Mouse (Mus musculus): Measurements from ENCODE around the gene Egfr. TPM values are rescaled to one million over a fixed set of nuclear protein-coding genes. Genes with fewer than 3 reads are reported as not detected.

The Egfr gene
- polyA plus RNA-seq, 1 experiment from 2014 or later, result 21.8 TPM

DNA sequence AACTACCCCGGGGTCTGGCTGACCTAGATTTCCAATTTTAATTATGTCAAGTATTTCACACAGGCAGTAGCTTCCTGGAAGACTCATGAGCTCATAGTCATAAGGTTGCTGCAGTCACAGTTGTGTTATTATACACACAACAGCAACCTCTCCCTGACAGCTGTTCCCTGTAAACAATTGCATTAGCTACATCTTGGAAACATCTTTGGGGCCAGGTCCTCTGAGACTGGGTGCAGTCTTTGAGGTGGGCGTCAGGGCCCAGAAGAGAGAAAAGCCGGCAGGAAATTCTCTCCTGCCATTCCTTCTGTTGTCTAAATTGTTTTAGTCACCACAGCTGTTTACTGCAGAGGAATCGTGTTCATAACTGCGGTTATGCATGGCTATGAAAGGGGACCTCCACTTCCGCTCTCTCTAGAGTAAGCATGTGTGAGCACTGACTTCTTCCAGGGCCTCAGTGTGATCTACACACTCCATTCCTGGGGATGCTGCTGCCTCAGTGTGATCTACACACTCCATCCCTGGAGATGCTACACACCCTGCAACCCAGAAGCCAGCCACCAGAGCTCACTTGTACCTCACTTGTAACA lies 69.8 kb downstream of the Egfr start:
- no peak overlapping the region for H3K9ac ChIP-seq (replicated peaks; ENCODE audit: low read depth, low read length)
- WGBS, result 79% methylated on average over 6 of the region's 6 CpGs
- 0 out of 2 replicates have a peak, but pooled peaks have one; percentile 25 for ATAC-seq (ENCODE audit: insufficient number of reproducible peaks, insufficient read depth, low FRiP score, low read depth)
- H3K36me3 ChIP-seq (ENCODE audit: control insufficient read depth, insufficient read depth, low read length), result no peaks in the 10 kb centered on the region
- H3K27ac ChIP-seq (ENCODE audit: low read length), result no peak overlapping the region; the same call in 1 of the 2 replicates
- 0 out of 2 replicates have a peak, but pooled peaks cover 3% of the 10 kb centered on the region for H3K4me1 ChIP-seq (ENCODE audit: control insufficient read depth, insufficient read depth, low read length)
- H3K4me2 ChIP-seq (replicated peaks; ENCODE audit: low read depth, low read length), result no peak overlapping the region
- no peak overlapping the region for H3K4me3 ChIP-seq (ENCODE audit: low read depth, low read length)
- H3K9me3 ChIP-seq (ENCODE audit: control insufficient read depth, low read depth, low read length), result no peaks in the 10 kb centered on the region
- no peaks in the 10 kb centered on the region for H3K27me3 ChIP-seq (ENCODE audit: control insufficient read depth, insufficient read depth, low read length)

DNA sequence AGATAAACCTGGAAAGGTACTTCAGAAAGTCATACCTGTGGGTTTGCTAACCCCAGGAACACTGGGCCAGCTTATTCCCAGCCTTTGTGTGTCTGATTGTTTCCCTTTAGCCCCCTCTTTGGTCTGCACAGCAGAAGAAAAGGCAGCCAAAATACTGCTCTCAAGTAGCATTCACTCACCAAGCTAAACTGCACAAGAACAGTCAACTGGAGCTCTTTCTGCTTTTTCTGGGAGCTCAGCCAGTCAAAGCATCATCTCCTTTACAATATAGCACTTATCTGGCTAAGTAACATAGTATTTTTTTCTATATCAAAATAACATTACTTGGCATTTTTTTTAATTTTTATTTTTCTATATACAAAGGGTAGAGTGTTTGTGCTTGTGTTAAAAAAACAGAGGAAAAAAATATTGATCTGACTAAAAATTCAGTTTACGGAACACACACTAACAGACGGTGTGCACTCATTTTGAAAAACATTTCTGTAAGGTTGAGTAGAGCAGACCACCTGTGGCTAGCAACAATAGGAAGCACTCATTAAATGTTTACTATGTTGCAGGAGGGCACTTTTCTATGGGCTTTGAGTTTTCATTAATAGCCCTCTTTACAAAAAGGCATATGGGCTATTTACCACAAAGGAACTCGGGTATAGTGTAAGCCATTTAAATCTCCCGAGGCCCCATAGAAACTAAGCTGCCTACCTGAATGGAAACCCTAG lies 72.0 kb downstream of the Egfr start:
- 0 out of 2 replicates have a peak overlapping the region, but pooled peaks have one; percentile 12 for H3K27ac ChIP-seq (ENCODE audit: low read length)
- no peaks in the 10 kb centered on the region for H3K36me3 ChIP-seq (ENCODE audit: control insufficient read depth, insufficient read depth, low read length)
- no peak overlapping the region for H3K4me3 ChIP-seq (ENCODE audit: low read depth, low read length)
- 80% methylated on average over 4 of the region's 4 CpGs for WGBS
- no peak overlapping the region for H3K9ac ChIP-seq (replicated peaks; ENCODE audit: low read depth, low read length)
- H3K27me3 ChIP-seq (ENCODE audit: control insufficient read depth, insufficient read depth, low read length), result no peaks in the 10 kb centered on the region
- 0 out of 2 replicates have a peak, but pooled peaks cover 2% of the 10 kb centered on the region for H3K4me1 ChIP-seq (ENCODE audit: control insufficient read depth, insufficient read depth, low read length)
- no peaks in the 10 kb centered on the region for H3K9me3 ChIP-seq (ENCODE audit: control insufficient read depth, low read depth, low read length)
- no peak for ATAC-seq (ENCODE audit: insufficient number of reproducible peaks, insufficient read depth, low FRiP score, low read depth)
- no peak overlapping the region for H3K4me2 ChIP-seq (replicated peaks; ENCODE audit: low read depth, low read length)

DNA sequence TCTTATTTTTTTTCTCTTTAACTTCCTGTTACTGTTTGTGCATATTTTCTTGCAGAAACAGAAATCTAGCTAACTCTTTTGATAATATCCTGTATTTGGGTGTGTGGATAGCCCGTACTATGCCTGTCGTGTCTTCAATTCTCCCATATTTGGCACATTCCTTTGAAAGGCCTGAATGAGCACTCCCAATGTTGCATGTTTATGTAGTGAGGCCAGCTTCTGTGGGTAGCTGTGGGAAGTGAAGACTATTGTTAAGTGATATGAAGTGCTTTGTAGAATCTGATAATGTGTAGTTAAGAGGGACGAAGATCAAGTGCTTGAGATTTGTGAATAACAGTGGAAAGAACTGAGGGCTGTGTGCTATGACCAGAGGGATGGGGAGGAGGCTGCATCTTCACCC lies 77.5 kb downstream of the Egfr start:
- H3K36me3 ChIP-seq (ENCODE audit: control insufficient read depth, insufficient read depth, low read length), result no peaks in the 10 kb centered on the region
- no peaks in the 10 kb centered on the region for H3K27me3 ChIP-seq (ENCODE audit: control insufficient read depth, insufficient read depth, low read length)
- H3K4me1 ChIP-seq (ENCODE audit: control insufficient read depth, insufficient read depth, low read length), result peaks cover 12% of the 10 kb centered on the region
- no peak overlapping the region for H3K27ac ChIP-seq (ENCODE audit: low read length)
- H3K4me2 ChIP-seq (replicated peaks; ENCODE audit: low read depth, low read length), result no peak overlapping the region
- WGBS, result 73% methylated on average over 3 of the region's 3 CpGs
- H3K9ac ChIP-seq (replicated peaks; ENCODE audit: low read depth, low read length), result no peak overlapping the region
- ATAC-seq (ENCODE audit: insufficient number of reproducible peaks, insufficient read depth, low FRiP score, low read depth), result no peak
- no peaks in the 10 kb centered on the region for H3K9me3 ChIP-seq (ENCODE audit: control insufficient read depth, low read depth, low read length)
- H3K4me3 ChIP-seq (ENCODE audit: low read depth, low read length), result no peak overlapping the region

DNA sequence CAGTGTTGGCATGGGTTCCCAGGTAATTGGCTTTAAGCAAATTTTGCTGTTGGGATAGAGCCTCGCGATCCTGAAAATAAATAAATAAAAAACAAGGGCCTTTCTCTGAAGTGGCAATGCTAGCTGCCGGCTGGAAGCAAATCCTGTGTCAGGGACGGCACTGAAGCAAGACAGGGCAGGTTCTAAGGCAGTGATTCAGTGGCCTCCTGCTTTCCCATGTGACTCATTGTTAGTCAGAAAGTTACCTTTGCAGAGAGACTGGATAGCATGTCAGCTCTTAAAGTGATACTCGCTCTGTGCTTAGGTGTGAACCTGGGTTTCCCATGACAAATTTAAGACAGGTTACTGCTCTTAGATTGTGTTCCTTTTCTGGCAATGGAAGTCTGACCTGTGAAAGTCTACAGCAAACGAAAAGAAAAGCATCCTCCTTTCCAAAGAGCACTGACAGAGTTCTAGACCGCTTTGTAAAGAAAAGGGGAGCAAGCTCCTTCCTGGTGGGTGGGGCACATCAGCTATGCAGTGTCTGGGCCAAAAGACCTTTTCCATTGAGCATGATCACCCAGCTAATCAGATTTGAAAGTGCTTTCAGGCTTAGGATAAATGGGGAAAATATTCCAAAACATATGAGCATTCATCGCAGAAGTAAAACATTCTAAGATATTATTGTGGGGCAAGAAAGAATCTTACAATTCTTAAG lies 78.7 kb downstream of the Egfr start:
- Histone ChIP-seq H3K36me3 (ENCODE audit: control insufficient read depth, insufficient read depth, low read length) (no peaks in the 10 kb centered on the region), H3K4me3 (ENCODE audit: low read depth, low read length) (no peak overlapping the region), H3K27ac (ENCODE audit: low read length) (peak overlapping the region; percentile 33; the same call in 1 of the 2 replicates), H3K9me3 (ENCODE audit: control insufficient read depth, low read depth, low read length) (no peaks in the 10 kb centered on the region), H3K4me1 (ENCODE audit: control insufficient read depth, insufficient read depth, low read length) (peaks cover 12% of the 10 kb centered on the region), H3K9ac (replicated peaks; ENCODE audit: low read depth, low read length) (no peak overlapping the region), H3K27me3 (ENCODE audit: control insufficient read depth, insufficient read depth, low read length) (no peaks in the 10 kb centered on the region), H3K4me2 (replicated peaks; ENCODE audit: low read depth, low read length) (no peak overlapping the region)
- 59% methylated on average over 8 of the region's 8 CpGs for WGBS
- ATAC-seq (ENCODE audit: insufficient number of reproducible peaks, insufficient read depth, low FRiP score, low read depth), result peak; percentile 46; the same call in 1 of the 2 replicates

DNA sequence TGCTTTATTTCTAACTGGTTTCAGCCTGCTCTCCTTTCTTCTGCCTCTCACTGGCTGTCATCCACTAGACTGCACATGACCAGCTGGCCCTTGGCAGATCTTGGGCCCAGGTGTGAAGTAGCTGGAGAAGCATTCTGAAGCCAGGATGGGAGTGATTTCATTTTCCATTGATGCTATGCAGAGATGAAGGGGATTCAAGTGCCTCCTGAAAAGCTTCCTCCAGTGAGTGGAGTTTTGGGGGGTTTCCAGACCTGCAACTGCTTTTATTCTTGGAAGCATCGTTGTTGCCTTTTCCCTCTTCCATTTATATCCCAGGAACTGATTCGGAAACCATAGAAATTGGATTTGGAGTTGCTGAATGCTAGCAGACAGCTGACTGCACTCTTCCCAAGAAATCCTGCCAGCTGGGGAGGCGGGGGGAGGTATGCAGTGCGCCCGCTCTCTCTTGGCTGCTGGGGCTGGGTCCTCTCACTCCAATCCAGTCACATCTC lies 80.0 kb downstream of the Egfr start:
- peak; percentile 53; the same call in 1 of the 2 replicates for ATAC-seq (ENCODE audit: insufficient number of reproducible peaks, insufficient read depth, low FRiP score, low read depth)
- H3K4me2 ChIP-seq (replicated peaks; ENCODE audit: low read depth, low read length), result no peak overlapping the region
- H3K27me3 ChIP-seq (ENCODE audit: control insufficient read depth, insufficient read depth, low read length), result no peaks in the 10 kb centered on the region
- H3K9me3 ChIP-seq (ENCODE audit: control insufficient read depth, low read depth, low read length), result no peaks in the 10 kb centered on the region
- H3K36me3 ChIP-seq (ENCODE audit: control insufficient read depth, insufficient read depth, low read length), result no peaks in the 10 kb centered on the region
- WGBS, result 65% methylated on average over 5 of the region's 5 CpGs
- H3K9ac ChIP-seq (replicated peaks; ENCODE audit: low read depth, low read length), result no peak overlapping the region
- peaks cover 12% of the 10 kb centered on the region for H3K4me1 ChIP-seq (ENCODE audit: control insufficient read depth, insufficient read depth, low read length)
- peak overlapping the region; percentile 40; the same call in 1 of the 2 replicates for H3K27ac ChIP-seq (ENCODE audit: low read length)
- no peak overlapping the region for H3K4me3 ChIP-seq (ENCODE audit: low read depth, low read length)

DNA sequence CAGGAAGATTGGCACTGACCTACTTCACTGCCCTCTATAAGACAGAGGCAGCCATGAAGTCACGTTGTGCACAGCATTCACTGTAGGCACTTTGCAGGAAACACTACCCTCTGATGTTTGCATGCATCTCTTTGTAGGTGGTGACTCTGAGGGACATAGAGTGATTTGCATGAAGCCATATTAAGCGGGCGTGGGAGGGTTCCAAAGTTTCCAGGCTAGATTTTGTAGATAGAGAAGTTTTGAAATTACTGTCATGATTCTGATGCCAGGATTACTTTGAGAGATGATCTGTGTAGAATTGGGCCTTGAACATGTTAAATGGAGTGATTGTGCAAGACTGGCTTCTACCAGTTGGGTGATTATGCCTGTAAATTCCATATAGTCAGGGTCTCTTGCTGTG lies 86.8 kb downstream of the Egfr start:
- Histone ChIP-seq H3K36me3 (ENCODE audit: control insufficient read depth, insufficient read depth, low read length) (no peaks in the 10 kb centered on the region), H3K9me3 (ENCODE audit: control insufficient read depth, low read depth, low read length) (no peaks in the 10 kb centered on the region), H3K9ac (replicated peaks; ENCODE audit: low read depth, low read length) (no peak overlapping the region), H3K27ac (ENCODE audit: low read length) (no peak overlapping the region), H3K27me3 (ENCODE audit: control insufficient read depth, insufficient read depth, low read length) (no peaks in the 10 kb centered on the region), H3K4me2 (replicated peaks; ENCODE audit: low read depth, low read length) (no peak overlapping the region), H3K4me3 (ENCODE audit: low read depth, low read length) (no peak overlapping the region), H3K4me1 (ENCODE audit: control insufficient read depth, insufficient read depth, low read length) (peaks cover 5% of the 10 kb centered on the region; the same call in 1 of the 2 replicates)
- ATAC-seq (ENCODE audit: insufficient number of reproducible peaks, insufficient read depth, low FRiP score, low read depth), result no peak
- 77% methylated on average over 3 of the region's 3 CpGs for WGBS

DNA sequence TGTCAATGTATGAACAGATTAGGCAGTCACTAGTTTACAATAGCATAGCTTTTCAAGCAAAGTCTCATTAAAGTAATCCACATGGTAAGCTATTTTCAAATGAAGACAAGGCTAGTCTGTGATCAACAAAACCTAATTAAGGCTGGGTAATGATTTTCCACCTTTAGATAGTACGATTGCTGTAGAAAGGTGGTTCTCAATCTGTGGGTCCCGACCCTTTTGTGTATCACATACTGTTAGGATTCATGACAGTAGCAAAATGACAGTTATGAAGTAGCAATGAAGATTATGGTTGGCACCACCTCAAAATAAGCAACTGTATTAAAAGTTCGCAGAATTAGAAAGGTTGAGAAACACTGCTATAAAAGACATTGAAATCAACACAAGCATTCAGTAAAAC lies 90.9 kb downstream of the Egfr start:
- no peak overlapping the region for H3K9ac ChIP-seq (replicated peaks; ENCODE audit: low read depth, low read length)

DNA sequence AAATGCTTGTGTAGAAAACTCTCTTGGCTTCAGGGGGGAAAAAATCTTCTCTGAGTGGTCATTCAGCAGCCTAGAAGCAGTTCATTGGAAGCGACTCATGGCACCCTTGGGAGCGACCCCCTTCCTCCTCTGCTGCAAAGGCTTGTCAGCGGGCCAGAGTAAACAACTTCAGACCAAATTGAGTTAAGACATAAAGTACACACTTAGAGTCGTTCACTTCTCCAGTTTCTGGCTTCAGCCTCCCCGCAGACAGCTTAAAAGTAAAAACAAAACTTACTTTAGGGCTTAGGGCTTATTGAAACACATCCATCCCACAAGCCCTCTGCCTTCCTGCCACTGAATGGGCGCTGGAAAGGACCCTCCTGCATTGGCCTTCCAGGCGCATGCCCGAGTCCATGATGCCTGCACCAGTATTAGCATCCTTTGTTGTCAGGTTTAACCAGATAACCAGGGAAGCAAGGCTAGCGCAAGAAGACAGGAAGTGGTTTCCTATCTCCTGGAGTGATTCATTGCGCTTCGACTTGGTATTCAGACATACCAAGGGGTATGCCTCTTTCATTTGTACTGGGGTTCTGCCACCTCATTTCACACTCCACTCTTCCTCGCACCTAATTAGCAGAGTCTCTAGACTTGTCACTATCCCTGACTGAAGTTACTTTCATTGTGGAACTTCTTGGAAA lies 92.0 kb downstream of the Egfr start:
- no peak for ATAC-seq (ENCODE audit: insufficient number of reproducible peaks, insufficient read depth, low FRiP score, low read depth)
- no peak overlapping the region for H3K4me3 ChIP-seq (ENCODE audit: low read depth, low read length)
- 25% methylated on average over 12 of the region's 12 CpGs for WGBS
- no peaks in the 10 kb centered on the region for H3K27me3 ChIP-seq (ENCODE audit: control insufficient read depth, insufficient read depth, low read length)
- H3K4me2 ChIP-seq (replicated peaks; ENCODE audit: low read depth, low read length), result no peak overlapping the region; the same call in 1 of the 2 replicates
- peak overlapping the region; percentile 53; the same call in 1 of the 2 replicates for H3K27ac ChIP-seq (ENCODE audit: low read length)
- peaks cover 16% of the 10 kb centered on the region for H3K4me1 ChIP-seq (ENCODE audit: control insufficient read depth, insufficient read depth, low read length)
- H3K9me3 ChIP-seq (ENCODE audit: control insufficient read depth, low read depth, low read length), result no peaks in the 10 kb centered on the region
- H3K36me3 ChIP-seq (ENCODE audit: control insufficient read depth, insufficient read depth, low read length), result no peaks in the 10 kb centered on the region
- H3K9ac ChIP-seq (replicated peaks; ENCODE audit: low read depth, low read length), result no peak overlapping the region

More for the DNA sequence above, 90.9 kb downstream of the Egfr start:
- no peak for ATAC-seq (ENCODE audit: insufficient number of reproducible peaks, insufficient read depth, low FRiP score, low read depth)
- no peaks in the 10 kb centered on the region for H3K36me3 ChIP-seq (ENCODE audit: control insufficient read depth, insufficient read depth, low read length)
- H3K27ac ChIP-seq (ENCODE audit: low read length), result no peak overlapping the region; the same call in 1 of the 2 replicates
- WGBS, result 89% methylated on average over 3 of the region's 3 CpGs
- no peak overlapping the region for H3K4me2 ChIP-seq (replicated peaks; ENCODE audit: low read depth, low read length)
- peaks cover 12% of the 10 kb centered on the region; the same call in 1 of the 2 replicates for H3K4me1 ChIP-seq (ENCODE audit: control insufficient read depth, insufficient read depth, low read length)
- no peak overlapping the region for H3K4me3 ChIP-seq (ENCODE audit: low read depth, low read length)
- H3K27me3 ChIP-seq (ENCODE audit: control insufficient read depth, insufficient read depth, low read length), result no peaks in the 10 kb centered on the region
- H3K9me3 ChIP-seq (ENCODE audit: control insufficient read depth, low read depth, low read length), result no peaks in the 10 kb centered on the region
